Comparison of ENCODE assay signal across 7 mouse cellular contexts in genomic region chr9:116041369-116041768, GRCm38 (mm10).
"Had no signal": no experiment of that assay in that cellular context is flagged by ENCODE, and none has a peak within 500 bp of the region (broad histone marks: within the 10 kb centered on the region; RNA-seq: fewer than 3 reads in every experiment).

No protein-coding gene starts in this region.

- H3K4me1 ChIP-seq: limb, embryonic 12.5 days; liver, embryonic 13.5 days; lung, embryonic 15.5 days; stomach, embryonic 15.5 days had no signal

- H3K4me2 ChIP-seq: limb, embryonic 12.5 days; liver, embryonic 13.5 days; lung, embryonic 15.5 days; stomach, embryonic 15.5 days had no signal

- H3K27me3 ChIP-seq: limb, embryonic 12.5 days; liver, embryonic 13.5 days; lung, embryonic 15.5 days; stomach, embryonic 15.5 days had no signal

- H3K27ac ChIP-seq: layer of hippocampus, adult 2 months; limb, embryonic 12.5 days; liver, embryonic 13.5 days; lung, embryonic 15.5 days; macrophage; stomach, embryonic 15.5 days had no signal

- H3K9me3 ChIP-seq: limb, embryonic 12.5 days; liver, embryonic 13.5 days; lung, embryonic 15.5 days; stomach, embryonic 15.5 days had no signal

- H3K9ac ChIP-seq: limb, embryonic 12.5 days; liver, embryonic 13.5 days; liver, postnatal 0 days; lung, embryonic 15.5 days; stomach, embryonic 15.5 days had no signal

- ATAC-seq: liver, postnatal 0 days had no signal

- H3K36me3 ChIP-seq: limb, embryonic 12.5 days; liver, embryonic 13.5 days; lung, embryonic 15.5 days; stomach, embryonic 15.5 days had no signal

- H3K4me3 ChIP-seq: layer of hippocampus, adult 2 months; limb, embryonic 12.5 days; liver, embryonic 13.5 days; lung, embryonic 15.5 days; stomach, embryonic 15.5 days had no signal
